Mouse (Mus musculus): ENCODE results near the gene Asb17. TPM values are rescaled to one million over a fixed set of nuclear protein-coding genes. Genes with fewer than 3 reads are reported as not detected.

The Asb17 gene
- total and polyA plus RNA-seq, 2 experiments: not detected

GRCm38 (mm10) chr3:153804032-153804431 is 40.0 kb upstream of the Asb17 start:
- Histone ChIP-seq H3K9ac (ENCODE audit: low read depth, low read length) (no peak overlapping the region), H3K4me1 (ENCODE audit: control insufficient read depth, insufficient read depth, low read length) (no peaks in the 10 kb centered on the region), H3K36me3 (ENCODE audit: control insufficient read depth, insufficient read depth, low read length) (no peaks in the 10 kb centered on the region), H3K79me2 (ENCODE audit: control insufficient read depth, insufficient read depth, low read length) (no peaks in the 10 kb centered on the region), H3K4me3 (ENCODE audit: insufficient read depth, low read depth, low read length) (no peak overlapping the region), H3K27me3 (ENCODE audit: control insufficient read depth, insufficient read depth, low read length) (no peaks in the 10 kb centered on the region), H3K27ac (replicated peaks; ENCODE audit: insufficient read depth, low read depth, low read length) (no peak overlapping the region)
- TF ChIP-seq CTCF (IDR thresholded peaks at IDR 0.05; ENCODE audit: low read depth, low read length): no peak
- TF ChIP-seq POLR2A (IDR thresholded peaks at IDR 0.05; ENCODE audit: extremely low read depth, insufficient read depth, low read length): no peak
- DNase-seq (ENCODE audit: extremely low read depth, low read depth, low spot score): no peak
- WGBS: 96% methylated on average over 7 of the region's 7 CpGs

DNA sequence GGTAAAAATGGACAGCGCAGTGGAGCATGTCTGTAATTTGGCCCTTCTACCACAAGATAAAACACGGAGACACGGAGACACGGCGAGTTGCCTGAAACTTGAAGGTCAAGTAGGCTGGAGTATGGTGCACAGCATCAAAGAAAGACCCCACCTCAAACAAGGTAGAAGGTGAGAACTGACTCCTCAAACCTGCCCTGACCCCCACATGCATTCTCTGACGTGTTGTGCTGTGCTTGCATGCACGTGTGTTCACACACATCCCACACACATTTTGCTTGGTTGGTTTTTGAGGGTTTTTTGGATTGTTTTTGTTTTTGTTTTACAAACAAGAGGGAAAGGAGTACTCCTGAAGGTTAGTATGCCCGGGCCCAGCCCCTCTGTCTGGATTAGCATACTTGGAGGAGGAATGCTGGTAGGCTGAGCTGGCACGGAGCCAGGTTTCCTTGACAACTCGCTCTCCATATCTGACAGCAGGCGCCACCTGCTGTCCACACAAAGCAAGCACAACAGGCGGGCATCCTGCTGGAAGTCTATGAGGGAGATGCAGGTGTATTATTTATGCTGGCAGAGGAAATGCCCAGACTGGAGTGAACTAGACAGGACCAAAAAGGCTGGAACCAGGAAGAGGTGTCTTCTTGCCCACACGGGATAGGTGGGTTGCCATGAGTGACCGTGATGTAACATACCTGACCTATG is 37.8 kb upstream of the Asb17 start:
- peak; percentile 46 for DNase-seq (ENCODE audit: extremely low read depth, low read depth, low spot score)
- Histone ChIP-seq H3K4me3 (ENCODE audit: insufficient read depth, low read depth, low read length) (no peak overlapping the region), H3K4me1 (ENCODE audit: control insufficient read depth, insufficient read depth, low read length) (no peaks in the 10 kb centered on the region), H3K9ac (ENCODE audit: low read depth, low read length) (no peak overlapping the region), H3K27ac (replicated peaks; ENCODE audit: insufficient read depth, low read depth, low read length) (no peak overlapping the region), H3K27me3 (ENCODE audit: control insufficient read depth, insufficient read depth, low read length) (no peaks in the 10 kb centered on the region), H3K36me3 (ENCODE audit: control insufficient read depth, insufficient read depth, low read length) (no peaks in the 10 kb centered on the region), H3K79me2 (ENCODE audit: control insufficient read depth, insufficient read depth, low read length) (no peaks in the 10 kb centered on the region)
- 40% methylated on average over 14 of the region's 14 CpGs for WGBS
- TF ChIP-seq POLR2A (IDR thresholded peaks at IDR 0.05; ENCODE audit: extremely low read depth, insufficient read depth, low read length) (no peak), CTCF (IDR thresholded peaks at IDR 0.05; ENCODE audit: low read depth, low read length) (peak; percentile 90)

DNA sequence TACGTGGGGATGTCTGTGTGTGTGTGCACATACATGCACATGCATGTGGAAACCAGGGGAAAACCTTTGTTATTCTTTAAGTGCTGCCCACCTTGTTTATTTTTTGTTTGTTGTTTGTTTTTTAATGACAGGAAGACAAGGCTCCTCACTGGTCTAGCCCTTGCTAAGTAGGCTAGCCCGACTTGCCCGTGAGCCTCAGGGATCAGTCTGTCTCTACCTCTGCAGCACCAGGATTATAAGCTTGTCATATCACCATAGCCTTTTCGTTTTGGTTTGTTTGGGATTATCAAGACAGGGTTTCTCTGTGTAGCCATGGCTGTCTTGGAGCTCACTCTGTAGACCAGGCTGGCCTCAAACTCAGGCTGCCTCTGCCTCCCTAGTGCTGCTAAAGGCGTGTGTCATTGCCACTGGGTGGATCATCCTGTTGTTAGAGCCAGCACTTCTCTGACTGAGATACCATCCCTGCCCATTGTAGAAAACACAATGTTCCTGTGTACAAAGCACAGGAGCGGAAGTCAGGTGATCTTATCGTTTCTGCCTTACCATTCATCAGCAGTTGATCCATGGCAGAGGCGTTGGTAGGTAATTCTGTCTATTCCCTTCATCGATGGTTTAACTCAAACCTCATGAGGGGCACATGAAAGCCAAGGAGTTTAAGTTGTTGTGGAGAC is 37.1 kb upstream of the Asb17 start:
- H3K27ac ChIP-seq (replicated peaks; ENCODE audit: insufficient read depth, low read depth, low read length): no peak overlapping the region
- no peaks in the 10 kb centered on the region for H3K4me1 ChIP-seq (ENCODE audit: control insufficient read depth, insufficient read depth, low read length)
- H3K4me3 ChIP-seq (ENCODE audit: insufficient read depth, low read depth, low read length): no peak overlapping the region
- no peak for TF ChIP-seq CTCF (IDR thresholded peaks at IDR 0.05; ENCODE audit: low read depth, low read length)
- TF ChIP-seq POLR2A (IDR thresholded peaks at IDR 0.05; ENCODE audit: extremely low read depth, insufficient read depth, low read length): no peak
- no peak overlapping the region for H3K9ac ChIP-seq (ENCODE audit: low read depth, low read length)
- no peaks in the 10 kb centered on the region for H3K36me3 ChIP-seq (ENCODE audit: control insufficient read depth, insufficient read depth, low read length)
- WGBS: 82% methylated on average over 9 of the region's 9 CpGs
- no peaks in the 10 kb centered on the region for H3K79me2 ChIP-seq (ENCODE audit: control insufficient read depth, insufficient read depth, low read length)
- H3K27me3 ChIP-seq (ENCODE audit: control insufficient read depth, insufficient read depth, low read length): no peaks in the 10 kb centered on the region
- DNase-seq (ENCODE audit: extremely low read depth, low read depth, low spot score): no peak

- 83% methylated on average over 9 of the region's 9 CpGs for WGBS
- DNase-seq (ENCODE audit: extremely low read depth, low read depth, low spot score): no peak
- no peak overlapping the region for H3K4me3 ChIP-seq (ENCODE audit: insufficient read depth, low read depth, low read length)
- no peak overlapping the region for H3K27ac ChIP-seq (replicated peaks; ENCODE audit: insufficient read depth, low read depth, low read length)
- no peaks in the 10 kb centered on the region for H3K4me1 ChIP-seq (ENCODE audit: control insufficient read depth, insufficient read depth, low read length)
- no peaks in the 10 kb centered on the region for H3K27me3 ChIP-seq (ENCODE audit: control insufficient read depth, insufficient read depth, low read length)
- H3K79me2 ChIP-seq (ENCODE audit: control insufficient read depth, insufficient read depth, low read length): no peaks in the 10 kb centered on the region
- no peaks in the 10 kb centered on the region for H3K36me3 ChIP-seq (ENCODE audit: control insufficient read depth, insufficient read depth, low read length)
- no peak for TF ChIP-seq POLR2A (IDR thresholded peaks at IDR 0.05; ENCODE audit: extremely low read depth, insufficient read depth, low read length)
- TF ChIP-seq CTCF (IDR thresholded peaks at IDR 0.05; ENCODE audit: low read depth, low read length): no peak
- H3K9ac ChIP-seq (ENCODE audit: low read depth, low read length): no peak overlapping the region
Observed at GRCm38 (mm10) chr3:153807444-153808149, 36.4 kb upstream of the Asb17 start.

- Histone ChIP-seq H3K4me3 (ENCODE audit: insufficient read depth, low read depth, low read length) (no peak overlapping the region), H3K27me3 (ENCODE audit: control insufficient read depth, insufficient read depth, low read length) (no peaks in the 10 kb centered on the region), H3K36me3 (ENCODE audit: control insufficient read depth, insufficient read depth, low read length) (no peaks in the 10 kb centered on the region), H3K79me2 (ENCODE audit: control insufficient read depth, insufficient read depth, low read length) (no peaks in the 10 kb centered on the region), H3K4me1 (ENCODE audit: control insufficient read depth, insufficient read depth, low read length) (no peaks in the 10 kb centered on the region), H3K9ac (ENCODE audit: low read depth, low read length) (no peak overlapping the region), H3K27ac (replicated peaks; ENCODE audit: insufficient read depth, low read depth, low read length) (no peak overlapping the region)
- no peak for TF ChIP-seq POLR2A (IDR thresholded peaks at IDR 0.05; ENCODE audit: extremely low read depth, insufficient read depth, low read length)
- no peak for TF ChIP-seq CTCF (IDR thresholded peaks at IDR 0.05; ENCODE audit: low read depth, low read length)
- no peak for DNase-seq (ENCODE audit: extremely low read depth, low read depth, low spot score)
- WGBS: 87% methylated on average over 13 of the region's 13 CpGs
Observed at GRCm38 (mm10) chr3:153808406-153808805, 35.6 kb upstream of the Asb17 start.

Data from liver, adult 2 months (tissue).